Mouse (Mus musculus) lung, embryonic 16.5 days (tissue): ENCODE results near the gene Rsc1a1. TPM values are rescaled to one million over a fixed set of nuclear protein-coding genes. Genes with fewer than 3 reads are reported as not detected.

Experiments used
- ATAC-seq: fragments of 200-750 bp; cut with Nextera tagmentation; 2 replicates; pipeline ENCODE4 v1.8.0; 2017; ENCODE audit warnings: low read depth, mild to moderate bottlenecking, moderate library complexity
- H3K27ac ChIP-seq: fragments of 300-500 bp; sonication (generic); 2 replicates; pipeline ENCODE4 v1.5.1; 2014; ENCODE audit warnings: mild to moderate bottlenecking, control low read depth, low read length
- H3K27me3 ChIP-seq: fragments of 300-500 bp; sonication (generic); 2 replicates; pipeline ENCODE4 v1.6.1; 2014; ENCODE audit warnings: low read depth, low read length, mixed read lengths; ENCODE audit not compliant: control insufficient read depth, insufficient read depth
- H3K36me3 ChIP-seq: fragments of 300-500 bp; sonication (generic); 2 replicates; pipeline ENCODE4 v1.6.1; 2014; ENCODE audit warnings: low read length; ENCODE audit not compliant: control insufficient read depth, insufficient read depth
- H3K4me1 ChIP-seq: fragments of 300-500 bp; sonication (generic); replicated peaks from 2 replicates; pipeline ENCODE4 v1.6.1; 2014; ENCODE audit warnings: low read length, mixed read lengths; ENCODE audit not compliant: control insufficient read depth, insufficient read depth
- H3K4me2 ChIP-seq: fragments of 300-500 bp; sonication (generic); 2 replicates; pipeline ENCODE4 v1.6.1; 2014; ENCODE audit warnings: low read depth, low read length, control low read depth
- H3K4me3 ChIP-seq: fragments of 300-500 bp; sonication (generic); 2 replicates; pipeline ENCODE4 v1.5.1; 2014; ENCODE audit warnings: mild to moderate bottlenecking, low read length, control low read depth
- H3K9ac ChIP-seq: fragments of 300-500 bp; sonication (generic); 2 replicates; pipeline ENCODE4 v1.6.1; 2014; ENCODE audit warnings: low read length, control low read depth
- H3K9me3 ChIP-seq: fragments of 300-500 bp; sonication (generic); 2 replicates; pipeline ENCODE4 v1.6.1; 2016; ENCODE audit warnings: low read length; ENCODE audit not compliant: control insufficient read depth
- WGBS: fragments of 180-500 bp; shearing (Covaris S2); extraction: QIAGEN DNeasy Blood & Tissue Kit; methylation state at CpG from one replicate; pipeline ENCODE4 v1.1.7; 2014; 5-methylcytosine and 5-hydroxymethylcytosine counted together
- polyA plus RNA-seq: library from polyadenylated mRNA; unstranded; fragments of >200 nt; fragmentation: Nextera tagmentation; extraction: Ambion mirVana; gene quantifications from 2 replicates; pipeline ENCODE4 v1.2.1, GENCODE M21; 2015

The Rsc1a1 gene
- polyA plus RNA-seq, 1 experiment from 2014 or later, result not detected

GRCm38 (mm10) chr4:141663122-141663931 lies 22.1 kb downstream of the Rsc1a1 start:
- 3% methylated on average over 47 of the region's 47 CpGs for WGBS
- Histone ChIP-seq H3K4me2 (peak overlapping the region; percentile 93), H3K4me1 (peaks cover 15% of the 10 kb centered on the region), H3K36me3 (no peaks in the 10 kb centered on the region), H3K9me3 (no peaks in the 10 kb centered on the region), H3K9ac (peak overlapping the region; percentile 84), H3K4me3 (peak overlapping the region; percentile 72), H3K27ac (peak overlapping the region; percentile 36), H3K27me3 (no peaks in the 10 kb centered on the region)
- peak; percentile 27; the same call in 1 of the 2 replicates for ATAC-seq

DNA sequence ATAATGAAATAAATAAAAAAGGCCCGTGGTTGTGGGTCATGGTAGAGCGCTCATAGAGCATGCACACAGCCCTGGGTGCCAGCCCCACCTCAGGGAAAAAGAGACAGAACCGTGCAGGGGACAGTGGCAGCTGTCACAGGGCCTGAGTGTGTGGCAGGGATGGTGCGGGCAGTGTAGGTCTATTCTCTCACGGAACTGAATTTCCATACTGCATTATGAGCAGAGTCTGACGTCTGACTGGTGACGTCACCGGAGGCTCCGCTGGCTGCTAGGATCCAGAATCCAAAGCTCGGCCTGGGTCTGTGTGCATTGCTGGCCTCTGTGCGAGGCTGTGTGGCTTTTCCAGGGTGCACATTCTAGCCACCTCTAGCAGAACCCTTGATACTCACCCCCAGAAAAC lies 24.5 kb downstream of the Rsc1a1 start:
- 91% methylated on average over 11 of the region's 11 CpGs for WGBS
- no peak for ATAC-seq
- Histone ChIP-seq H3K27me3 (no peaks in the 10 kb centered on the region), H3K9me3 (no peaks in the 10 kb centered on the region), H3K9ac (no peak overlapping the region), H3K4me3 (no peak overlapping the region), H3K36me3 (peaks cover 2% of the 10 kb centered on the region; the same call in 1 of the 2 replicates), H3K4me2 (no peak overlapping the region), H3K27ac (no peak overlapping the region), H3K4me1 (peaks cover 20% of the 10 kb centered on the region)

DNA sequence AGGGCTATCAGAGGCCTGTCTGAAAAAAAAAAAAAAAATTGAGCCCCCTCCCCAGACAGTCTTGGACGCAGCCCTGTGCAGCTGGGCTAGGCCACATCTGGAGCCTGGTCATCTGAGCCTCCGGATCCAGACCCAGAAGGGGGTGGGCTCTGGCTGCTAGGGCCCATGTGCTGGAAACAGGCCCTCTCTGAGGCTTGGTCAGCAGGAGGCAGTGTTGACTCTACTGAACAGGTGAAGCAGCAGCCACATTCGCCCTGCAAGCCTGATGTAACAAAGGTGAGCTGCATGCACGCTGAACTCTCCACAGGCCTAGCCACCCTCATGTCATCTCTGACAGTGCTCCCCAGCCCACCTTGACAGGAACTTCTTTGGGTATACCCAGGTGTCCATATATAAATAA lies 25.7 kb downstream of the Rsc1a1 start:
- H3K9ac ChIP-seq, result no peak overlapping the region

DNA sequence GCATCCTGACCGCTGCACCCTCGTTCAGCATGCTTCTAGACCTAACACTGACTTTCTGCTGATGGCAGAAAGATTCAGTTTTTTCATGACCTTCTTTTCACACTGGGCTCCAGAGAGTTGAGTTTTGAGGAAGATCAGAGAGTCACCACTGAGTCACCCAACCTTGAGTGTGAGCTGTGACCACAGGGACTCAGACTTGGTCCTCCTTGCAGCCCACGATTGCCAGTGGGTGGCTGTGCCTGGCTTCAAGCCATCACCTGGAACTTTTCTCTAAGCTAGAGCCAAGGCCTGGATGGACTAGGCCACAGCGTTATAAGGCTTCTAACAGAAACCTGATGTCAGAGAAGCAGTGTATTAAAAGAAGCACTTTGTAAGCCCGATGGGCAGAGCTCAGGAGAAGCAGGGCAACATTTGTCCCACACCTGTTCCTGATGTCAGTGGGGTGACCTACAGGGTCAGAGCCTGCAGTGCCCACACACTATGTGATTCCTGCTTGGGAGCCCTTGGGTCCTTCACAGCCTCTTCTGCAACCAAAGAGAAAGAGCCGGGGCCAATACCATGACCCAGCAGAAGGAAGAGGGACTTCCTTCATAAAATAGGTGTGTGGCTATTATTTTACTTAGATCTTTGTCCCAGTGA lies 26.4 kb downstream of the Rsc1a1 start:
- no peak for ATAC-seq
- H3K36me3 ChIP-seq, result peaks cover 2% of the 10 kb centered on the region; the same call in 1 of the 2 replicates
- 90% methylated on average over 6 of the region's 6 CpGs for WGBS

More for the DNA sequence above, 25.7 kb downstream of the Rsc1a1 start:
- H3K9me3 ChIP-seq, result no peaks in the 10 kb centered on the region
- H3K4me1 ChIP-seq, result peaks cover 17% of the 10 kb centered on the region
- ATAC-seq, result no peak
- peaks cover 2% of the 10 kb centered on the region; the same call in 1 of the 2 replicates for H3K36me3 ChIP-seq
- H3K4me2 ChIP-seq, result no peak overlapping the region
- no peaks in the 10 kb centered on the region for H3K27me3 ChIP-seq
- H3K27ac ChIP-seq, result no peak overlapping the region
- no peak overlapping the region for H3K4me3 ChIP-seq
- 61% methylated on average over 4 of the region's 4 CpGs for WGBS

DNA sequence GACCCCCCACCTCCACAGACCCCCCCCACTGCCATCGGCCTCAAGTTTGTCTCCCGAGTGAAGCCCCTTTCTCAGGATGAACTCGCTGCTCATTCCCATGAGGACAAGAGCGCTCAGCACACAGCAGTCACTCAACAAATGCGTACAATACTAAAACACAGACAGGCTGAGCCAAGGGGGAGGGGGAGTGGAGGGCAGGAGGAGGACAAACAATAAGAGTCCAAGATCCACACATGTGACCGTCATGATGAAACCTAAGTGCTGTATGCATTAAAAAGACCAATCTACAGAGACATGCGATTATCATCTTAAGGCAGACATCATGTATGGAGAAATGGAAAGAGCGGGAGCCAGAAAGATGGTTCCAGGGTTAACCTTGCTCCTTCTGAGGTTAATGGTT lies 28.5 kb downstream of the Rsc1a1 start:
- H3K4me1 ChIP-seq, result peaks cover 7% of the 10 kb centered on the region; the same call in 1 of the 2 replicates
- no peak overlapping the region for H3K4me2 ChIP-seq
- H3K36me3 ChIP-seq, result peaks cover 2% of the 10 kb centered on the region; the same call in 1 of the 2 replicates
- ATAC-seq, result no peak
- H3K27ac ChIP-seq, result no peak overlapping the region
- no peaks in the 10 kb centered on the region for H3K9me3 ChIP-seq
- no peak overlapping the region for H3K4me3 ChIP-seq
- H3K27me3 ChIP-seq, result no peaks in the 10 kb centered on the region
- no peak overlapping the region for H3K9ac ChIP-seq
- 70% methylated on average over 8 of the region's 8 CpGs for WGBS

More for the DNA sequence above, 26.4 kb downstream of the Rsc1a1 start:
- Histone ChIP-seq H3K4me1 (peaks cover 14% of the 10 kb centered on the region), H3K27me3 (no peaks in the 10 kb centered on the region), H3K9me3 (no peaks in the 10 kb centered on the region), H3K9ac (no peak overlapping the region), H3K4me2 (no peak overlapping the region), H3K27ac (no peak overlapping the region), H3K4me3 (no peak overlapping the region)

- WGBS, result 73% methylated on average over 12 of the region's 12 CpGs
- H3K9ac ChIP-seq, result no peak overlapping the region
- peaks cover 7% of the 10 kb centered on the region; the same call in 1 of the 2 replicates for H3K4me1 ChIP-seq
- H3K4me2 ChIP-seq, result no peak overlapping the region
- 0 out of 2 replicates have a peak overlapping the region, but pooled peaks have one; percentile 30 for H3K27ac ChIP-seq
- H3K9me3 ChIP-seq, result no peaks in the 10 kb centered on the region
- no peak overlapping the region for H3K4me3 ChIP-seq
- peaks cover 2% of the 10 kb centered on the region; the same call in 1 of the 2 replicates for H3K36me3 ChIP-seq
- no peak for ATAC-seq
- no peaks in the 10 kb centered on the region for H3K27me3 ChIP-seq
Measured at GRCm38 (mm10) chr4:141655908-141656608, 29.3 kb downstream of the Rsc1a1 start.

DNA sequence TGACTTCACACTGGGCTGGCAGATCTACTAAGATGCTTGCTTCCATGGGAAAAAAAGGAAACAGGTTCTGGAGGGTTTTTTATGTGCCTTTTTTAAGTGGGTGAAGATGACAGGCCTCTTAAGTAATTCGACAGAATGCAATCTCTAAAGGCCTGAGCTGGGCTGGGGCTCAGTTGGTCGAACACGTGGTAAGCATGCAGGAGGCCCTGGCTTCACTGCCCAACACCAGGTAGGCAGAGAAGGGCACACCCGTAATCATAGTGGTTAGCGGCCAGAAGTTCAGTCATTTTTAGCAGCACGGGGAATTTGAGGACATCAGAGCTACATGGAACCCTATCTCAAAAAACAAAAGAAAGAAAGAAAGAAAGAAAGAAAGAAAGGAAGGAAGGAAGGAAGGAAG lies 30.9 kb downstream of the Rsc1a1 start:
- Histone ChIP-seq H3K27ac (no peak overlapping the region), H3K9me3 (no peaks in the 10 kb centered on the region), H3K4me1 (peaks cover 10% of the 10 kb centered on the region), H3K27me3 (no peaks in the 10 kb centered on the region), H3K9ac (no peak overlapping the region), H3K4me3 (no peak overlapping the region), H3K36me3 (peaks cover 2% of the 10 kb centered on the region; the same call in 1 of the 2 replicates), H3K4me2 (no peak overlapping the region)
- WGBS, result 87% methylated on average over 6 of the region's 6 CpGs
- ATAC-seq, result no peak

GRCm38 (mm10) chr4:141653813-141654212 lies 31.6 kb downstream of the Rsc1a1 start:
- peak; percentile 47 for ATAC-seq
- H3K9me3 ChIP-seq, result no peaks in the 10 kb centered on the region
- no peaks in the 10 kb centered on the region for H3K27me3 ChIP-seq
- H3K9ac ChIP-seq, result no peak overlapping the region
- no peak overlapping the region for H3K27ac ChIP-seq
- no peak overlapping the region for H3K4me3 ChIP-seq
- 86% methylated on average over 13 of the region's 13 CpGs for WGBS
- peaks cover 16% of the 10 kb centered on the region for H3K4me1 ChIP-seq
- no peak overlapping the region for H3K4me2 ChIP-seq
- H3K36me3 ChIP-seq, result peaks cover 2% of the 10 kb centered on the region; the same call in 1 of the 2 replicates

- no peak for ATAC-seq
- 77% methylated on average over 8 of the region's 8 CpGs for WGBS
- Histone ChIP-seq H3K9me3 (no peaks in the 10 kb centered on the region), H3K4me1 (peaks cover 17% of the 10 kb centered on the region), H3K27ac (no peak overlapping the region), H3K27me3 (no peaks in the 10 kb centered on the region), H3K4me3 (no peak overlapping the region), H3K36me3 (peaks cover 2% of the 10 kb centered on the region; the same call in 1 of the 2 replicates), H3K9ac (no peak overlapping the region), H3K4me2 (no peak overlapping the region)
Measured at GRCm38 (mm10) chr4:141653044-141653443, 32.4 kb downstream of the Rsc1a1 start.
